Mouse (Mus musculus): ENCODE results near the gene Plin3. TPM values are rescaled to one million over a fixed set of nuclear protein-coding genes. Genes with fewer than 3 reads are reported as not detected.

Plin3 gene
- polyA plus RNA-seq, 1 experiment from 2014 or later, result 62.7 TPM

- peaks cover 18% of the 10 kb centered on the region for H3K27me3 ChIP-seq
- ATAC-seq (ENCODE audit: insufficient number of reproducible peaks, insufficient read depth, low FRiP score, low TSS enrichment, low read depth), result peak; percentile 80; the same call in 1 of the 2 replicates
- no peak overlapping the region for H3K27ac ChIP-seq
- H3K4me3 ChIP-seq (replicated peaks), result no peak overlapping the region
- no peak overlapping the region for H3K4me2 ChIP-seq
- H3K9ac ChIP-seq (replicated peaks), result no peak overlapping the region
- 3% methylated on average over 33 of the region's 33 CpGs for WGBS
- H3K4me1 ChIP-seq (replicated peaks), result 0 out of 2 replicates have a peak, but pooled peaks cover 4% of the 10 kb centered on the region
- H3K9me3 ChIP-seq, result no peaks in the 10 kb centered on the region
- no peaks in the 10 kb centered on the region for H3K36me3 ChIP-seq
These were observed 50.9 kb downstream of the Plin3 start for GRCm38 (mm10) chr17:56241541-56242401.

DNA sequence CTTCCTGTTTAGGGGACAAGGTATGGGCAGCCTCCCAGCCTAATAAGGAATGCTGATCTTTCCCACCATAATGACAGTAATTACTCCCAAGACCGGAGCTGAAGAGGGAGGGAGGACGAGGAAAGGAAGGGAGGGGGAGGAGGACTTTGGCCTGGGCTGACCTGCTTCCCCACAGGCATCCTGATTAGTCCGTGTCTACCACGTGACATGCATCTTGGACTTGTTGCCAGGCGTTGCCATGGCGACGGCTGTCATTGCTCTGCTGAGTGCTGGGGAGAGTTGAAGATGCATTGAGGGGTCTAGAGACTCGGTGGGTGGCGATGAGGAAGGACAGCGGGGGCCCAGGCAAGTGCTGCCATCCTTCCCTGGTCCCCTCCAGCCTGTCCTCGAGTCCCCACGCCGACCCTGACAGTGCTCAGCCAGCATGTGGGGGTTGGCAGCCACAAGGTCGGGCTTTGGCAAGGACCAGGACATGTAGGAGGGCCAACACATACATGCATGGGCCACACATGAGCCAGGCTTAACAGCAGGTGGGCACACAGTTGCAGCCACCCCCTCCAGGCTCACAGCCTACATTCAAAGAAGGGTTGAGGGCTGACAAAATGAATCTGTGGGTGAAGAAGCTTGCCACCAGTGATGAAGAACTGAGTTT is 58.7 kb downstream of the Plin3 start:
- no peaks in the 10 kb centered on the region for H3K36me3 ChIP-seq
- H3K4me1 ChIP-seq (replicated peaks), result peaks cover 8% of the 10 kb centered on the region; the same call in 1 of the 2 replicates
- ATAC-seq (ENCODE audit: insufficient number of reproducible peaks, insufficient read depth, low FRiP score, low TSS enrichment, low read depth), result no peak
- no peak overlapping the region for H3K9ac ChIP-seq (replicated peaks)
- H3K27me3 ChIP-seq, result no peaks in the 10 kb centered on the region
- H3K27ac ChIP-seq, result no peak overlapping the region
- no peaks in the 10 kb centered on the region for H3K9me3 ChIP-seq
- 5% methylated on average over 14 of the region's 14 CpGs for WGBS
- 0 out of 2 replicates have a peak overlapping the region, but pooled peaks have one; percentile 3 for H3K4me2 ChIP-seq
- no peak overlapping the region for H3K4me3 ChIP-seq (replicated peaks)

- ATAC-seq (ENCODE audit: insufficient number of reproducible peaks, insufficient read depth, low FRiP score, low TSS enrichment, low read depth), result no peak
- Histone ChIP-seq H3K27me3 (no peaks in the 10 kb centered on the region), H3K9me3 (no peaks in the 10 kb centered on the region), H3K4me1 (replicated peaks) (peaks cover 8% of the 10 kb centered on the region; the same call in 1 of the 2 replicates), H3K9ac (replicated peaks) (no peak overlapping the region), H3K4me2 (0 out of 2 replicates have a peak overlapping the region, but pooled peaks have one; percentile 3), H3K36me3 (no peaks in the 10 kb centered on the region), H3K4me3 (replicated peaks) (no peak overlapping the region), H3K27ac (no peak overlapping the region)
- 49% methylated on average over 8 of the region's 8 CpGs for WGBS
These were observed 59.3 kb downstream of the Plin3 start for GRCm38 (mm10) chr17:56233389-56233788.

DNA sequence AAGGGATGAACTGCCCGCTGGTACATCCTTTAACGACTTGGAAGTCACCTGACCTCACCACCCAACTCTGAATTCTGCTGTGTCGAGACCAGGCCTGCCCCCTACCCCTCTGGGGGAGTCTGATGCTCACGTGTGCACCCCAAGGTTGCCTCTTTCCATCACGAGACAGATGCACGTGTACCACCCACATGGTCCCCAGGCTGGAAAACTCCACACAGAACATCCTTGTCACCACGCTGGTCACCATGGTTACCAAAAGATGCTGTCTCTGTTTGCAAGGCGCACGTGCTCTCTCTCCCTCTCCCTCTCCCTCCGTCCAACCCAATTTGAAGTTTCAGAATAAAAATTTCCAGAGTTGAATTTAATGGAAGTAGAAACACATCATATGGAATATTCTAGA is 62.7 kb downstream of the Plin3 start:
- Histone ChIP-seq H3K27ac (no peak overlapping the region), H3K4me2 (no peak overlapping the region), H3K9me3 (no peaks in the 10 kb centered on the region), H3K4me3 (replicated peaks) (no peak overlapping the region), H3K9ac (replicated peaks) (no peak overlapping the region), H3K4me1 (replicated peaks) (peaks cover 3% of the 10 kb centered on the region; the same call in 1 of the 2 replicates), H3K36me3 (no peaks in the 10 kb centered on the region), H3K27me3 (no peaks in the 10 kb centered on the region)
- 61% methylated on average over 10 of the region's 10 CpGs for WGBS
- no peak for ATAC-seq (ENCODE audit: insufficient number of reproducible peaks, insufficient read depth, low FRiP score, low TSS enrichment, low read depth)

MicroRNAs within 50 kb of the gene (microRNA counts, 519-probe panel; counts per million panel counts)
- not detected for microRNA mmu-miR-7b

Small RNA genes lying within 50 kb of the gene (microRNA-seq; reads per million reads assigned to microRNA genes)
- 2.8 reads per million, percentile 7 among the genes with 10 or more reads in this experiment for gene Mir7b

Other genes starting within 250 kb of the Plin3 start
- 42.0 and 46.4 TPM in 2 replicates for gene Ubxn6, start 217.8 kb downstream of the Plin3 start, polyA plus RNA-seq (2016; fragmentation: Nextera tagmentation; extraction: Ambion mirVana)
- 176 and 189 TPM in 2 replicates for gene Hdgfl2, start 213.2 kb downstream of the Plin3 start, polyA plus RNA-seq (2016; fragmentation: Nextera tagmentation; extraction: Ambion mirVana)
- 0.12 and 0.23 TPM in 2 replicates for gene Plin4, start 183.1 kb downstream of the Plin3 start, polyA plus RNA-seq (2016; fragmentation: Nextera tagmentation; extraction: Ambion mirVana)
- 0.10 TPM in 2 replicates for gene Plin5, start 175.3 kb downstream of the Plin3 start, polyA plus RNA-seq (2016; fragmentation: Nextera tagmentation; extraction: Ambion mirVana)
- 0.24 TPM in 1 of 2 replicates, not detected in the other for gene Lrg1, start 170.9 kb downstream of the Plin3 start, polyA plus RNA-seq (2016; fragmentation: Nextera tagmentation; extraction: Ambion mirVana)
- 3.1 and 3.3 TPM in 2 replicates for gene Sema6b, start 152.5 kb downstream of the Plin3 start, polyA plus RNA-seq (2016; fragmentation: Nextera tagmentation; extraction: Ambion mirVana)
- 8.3 and 9.5 TPM in 2 replicates for gene Tnfaip8l1, start 130.4 kb downstream of the Plin3 start, polyA plus RNA-seq (2016; fragmentation: Nextera tagmentation; extraction: Ambion mirVana)
- 69.3 and 78.4 TPM in 2 replicates for gene Mydgf, start 109.0 kb downstream of the Plin3 start, polyA plus RNA-seq (2016; fragmentation: Nextera tagmentation; extraction: Ambion mirVana)
- gene Dpp9, start 74.0 kb downstream of the Plin3 start, polyA plus RNA-seq (2016; fragmentation: Nextera tagmentation; extraction: Ambion mirVana), result 36.2 and 37.7 TPM in 2 replicates
- 13.4 and 14.6 TPM in 2 replicates for gene Fem1a, start 36.1 kb downstream of the Plin3 start, polyA plus RNA-seq (2016; fragmentation: Nextera tagmentation; extraction: Ambion mirVana)
- 3.0 and 3.8 TPM in 2 replicates for gene Ticam1, start 16.1 kb downstream of the Plin3 start, polyA plus RNA-seq (2016; fragmentation: Nextera tagmentation; extraction: Ambion mirVana)
- gene Arrdc5, start 7.4 kb upstream of the Plin3 start, polyA plus RNA-seq (2016; fragmentation: Nextera tagmentation; extraction: Ambion mirVana), result not detected in 2 replicates
- 198 and 199 TPM in 2 replicates for gene Uhrf1, start 10.4 kb upstream of the Plin3 start, polyA plus RNA-seq (2016; fragmentation: Nextera tagmentation; extraction: Ambion mirVana)
- gene Kdm4b, start 33.2 kb upstream of the Plin3 start, polyA plus RNA-seq (2016; fragmentation: Nextera tagmentation; extraction: Ambion mirVana), result 53.1 and 54.3 TPM in 2 replicates
- 113 and 126 TPM in 2 replicates for gene Ptprs, start 183.6 kb upstream of the Plin3 start, polyA plus RNA-seq (2016; fragmentation: Nextera tagmentation; extraction: Ambion mirVana)
- not detected in 2 replicates for gene Znrf4, start 219.6 kb upstream of the Plin3 start, polyA plus RNA-seq (2016; fragmentation: Nextera tagmentation; extraction: Ambion mirVana)

Measured in limb, embryonic 12.5 days (tissue).